Mouse (Mus musculus): ENCODE results near the gene Morf4l1. TPM values are rescaled to one million over a fixed set of nuclear protein-coding genes. Genes with fewer than 3 reads are reported as not detected.
"Not testable (repeated sequence)": the region's sequence is repeated elsewhere in the genome, so short reads cannot be mapped to it uniquely, and the experiment has no call there.

Morf4l1 gene
- polyA plus RNA-seq, 3 experiments from 2014 or later, result 287 to 345 (median 307) TPM

DNA sequence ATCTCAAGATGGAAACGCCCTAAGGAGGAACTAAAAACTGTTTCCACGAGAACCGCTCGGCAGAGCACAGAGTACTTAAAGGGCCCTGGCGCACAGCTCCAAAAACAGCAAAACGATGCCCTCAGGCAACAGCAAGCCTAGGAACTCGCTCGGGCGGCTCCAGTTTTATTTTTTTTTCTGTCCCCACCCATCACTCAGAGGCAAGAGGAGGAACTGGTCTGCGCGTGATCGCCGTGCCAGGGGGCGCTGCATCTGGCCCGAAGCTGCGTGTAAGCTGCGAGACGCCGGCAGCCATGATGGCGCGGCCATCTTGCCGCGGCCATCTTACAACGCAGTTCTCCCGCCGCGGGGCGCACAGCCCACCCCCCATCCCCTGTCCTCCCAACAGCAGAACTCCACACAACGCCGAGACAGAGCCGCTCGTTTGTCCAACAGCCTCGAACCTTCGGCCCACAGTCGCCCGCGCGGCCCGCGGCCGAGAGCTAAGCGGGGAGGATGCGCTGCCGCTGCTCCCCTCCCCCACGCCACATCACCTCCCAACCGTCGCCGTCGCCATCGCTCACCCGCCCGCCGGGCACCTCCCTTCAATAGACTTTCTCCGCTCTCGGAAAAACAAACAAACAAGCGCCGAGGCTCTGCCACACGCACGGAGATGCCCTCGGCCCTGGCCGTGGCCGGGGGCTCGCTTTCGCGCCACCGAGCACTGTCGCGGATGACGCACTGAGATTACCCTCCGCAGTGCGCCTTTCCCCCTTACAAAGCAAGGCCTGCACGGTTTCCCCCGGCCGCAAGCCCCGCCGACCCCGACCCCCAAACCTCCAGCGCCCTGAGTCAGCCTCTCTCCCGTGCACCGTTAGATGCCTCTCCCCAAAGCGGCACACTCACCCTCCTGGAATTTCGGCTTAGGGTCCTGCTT, 665 bp downstream of the Morf4l1 start:
- peak; percentile 64 for ATAC-seq

DNA sequence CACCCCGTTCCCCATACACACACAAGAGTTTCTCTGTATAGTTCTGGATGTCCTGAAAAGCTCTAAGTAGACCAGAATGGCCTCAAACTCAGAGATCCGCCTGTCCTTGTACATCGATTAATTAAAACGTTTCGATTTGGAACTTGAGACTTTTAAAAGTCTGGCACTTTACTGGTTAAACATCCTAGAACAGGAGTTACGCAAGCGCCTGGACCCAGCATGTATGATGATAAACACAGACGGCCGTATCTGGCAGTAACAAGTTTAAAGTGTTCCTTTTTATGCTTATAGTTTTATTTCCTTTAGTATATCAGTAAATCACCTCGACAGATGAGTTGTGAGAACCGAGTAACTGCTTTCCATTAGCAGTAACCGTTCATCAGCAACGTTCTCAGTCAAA, 1.4 kb downstream of the Morf4l1 start:
- no peak for ATAC-seq

DNA sequence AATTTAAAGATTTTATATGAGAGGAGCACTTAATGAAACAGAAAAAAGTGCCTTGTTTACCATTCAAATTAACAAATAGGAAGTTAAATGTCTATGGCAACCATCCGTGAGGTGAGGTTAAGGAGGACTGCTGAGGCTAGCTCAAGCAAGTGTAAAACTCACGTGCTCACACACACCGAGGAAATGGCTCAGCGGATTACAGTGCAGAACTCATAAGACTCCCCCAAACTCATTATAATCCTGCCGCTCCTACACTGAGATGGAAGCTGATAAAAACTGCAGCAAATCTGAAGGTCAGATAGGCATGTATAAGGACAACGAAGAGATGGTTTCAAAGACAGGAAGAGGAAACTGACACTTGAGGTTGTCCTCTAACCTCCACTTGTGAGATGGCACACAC, 5.2 kb downstream of the Morf4l1 start:
- no peak for ATAC-seq

DNA sequence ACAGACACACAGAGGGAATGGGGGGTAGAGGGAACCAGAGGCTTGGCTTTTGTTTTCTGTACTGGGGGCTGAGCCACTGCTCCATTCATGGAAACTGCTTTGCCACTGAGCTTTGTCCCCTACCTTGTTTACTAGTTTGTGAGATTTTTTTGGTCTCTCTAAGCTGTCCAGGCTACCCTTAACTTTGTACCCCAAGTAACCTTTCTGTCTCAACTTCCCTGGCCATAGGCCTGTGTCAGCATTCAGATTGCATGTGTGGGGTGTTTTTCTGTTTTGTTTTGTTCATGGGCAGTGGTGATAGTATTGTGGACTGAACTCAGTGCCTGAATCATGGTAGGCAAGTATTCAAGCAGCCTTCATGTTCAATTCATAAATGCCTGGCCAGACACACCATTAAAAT, 6.3 kb downstream of the Morf4l1 start:
- ATAC-seq, result no peak

DNA sequence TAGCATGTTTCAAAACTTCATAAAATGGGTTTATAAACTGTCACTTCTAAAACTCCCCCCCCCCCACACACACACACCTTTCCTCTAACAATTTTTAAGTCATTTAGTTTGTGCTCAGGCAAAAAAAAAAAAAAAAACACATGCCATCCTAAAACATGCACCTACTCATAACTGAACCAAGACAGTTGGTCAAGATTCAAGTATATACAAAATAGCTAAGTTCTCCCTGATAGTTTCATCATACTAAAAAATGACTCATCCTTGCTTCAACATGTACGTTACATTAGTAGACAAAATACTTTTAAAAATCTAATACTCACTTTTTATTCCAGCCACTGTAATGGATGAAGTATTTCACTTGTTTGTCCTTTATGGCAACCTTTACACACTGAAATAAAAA, 7.7 kb downstream of the Morf4l1 start:
- no peak for ATAC-seq

DNA sequence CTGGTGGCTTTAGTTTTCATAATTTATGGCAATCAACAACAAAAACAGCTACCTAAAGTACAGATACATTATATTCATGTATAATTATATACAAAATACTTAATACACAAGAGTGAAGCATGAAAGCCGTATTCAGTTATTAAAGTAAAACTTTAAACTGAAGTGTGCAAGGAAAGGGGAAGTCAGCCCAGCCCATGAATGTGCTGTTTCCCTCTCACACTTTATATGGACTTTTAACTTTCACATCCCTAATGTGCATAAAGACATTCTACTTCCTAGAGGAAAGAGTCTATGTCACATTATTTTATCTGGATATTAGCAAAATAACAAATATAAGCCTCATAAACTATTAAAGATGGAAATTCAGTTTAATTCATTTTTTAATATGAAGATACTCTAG, 9.1 kb downstream of the Morf4l1 start:
- ATAC-seq, result no peak

DNA sequence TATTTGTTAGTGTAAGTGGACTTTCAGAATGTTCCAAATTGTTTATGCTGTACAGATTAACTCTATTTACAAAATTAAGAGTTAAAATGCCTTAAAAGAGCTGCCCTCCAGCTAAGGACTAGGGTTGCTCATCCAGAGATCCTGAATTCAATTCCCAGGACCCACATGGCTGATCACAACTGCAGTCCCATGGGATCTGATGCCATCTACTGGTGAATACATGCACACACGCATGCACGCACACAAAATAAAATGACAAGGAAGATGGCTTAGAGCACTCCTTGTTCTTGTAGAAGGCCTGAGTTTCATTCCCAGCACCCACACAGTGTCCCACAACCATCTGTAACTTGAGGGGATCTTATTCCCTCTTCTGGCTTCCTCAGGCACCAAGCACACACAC, 13.8 kb downstream of the Morf4l1 start:
- no peak for ATAC-seq

DNA sequence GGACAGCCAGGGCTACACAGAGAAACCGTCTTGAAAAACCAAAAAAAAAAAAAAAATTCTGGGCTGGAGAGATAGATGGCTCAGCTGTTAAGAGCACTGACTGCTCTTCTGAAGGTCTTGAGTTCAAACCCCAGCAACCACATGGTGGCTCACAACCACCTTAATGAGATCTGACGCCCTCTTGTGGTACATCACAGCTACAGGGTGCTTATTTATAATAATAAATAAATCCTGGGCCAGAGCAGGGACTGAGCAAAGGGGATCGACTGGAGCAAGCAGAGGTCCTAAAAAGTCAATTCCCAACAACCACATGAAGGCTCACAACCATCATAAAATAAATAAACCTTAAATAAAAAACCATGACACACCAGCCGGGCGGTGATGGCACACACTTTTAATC, 15.6 kb downstream of the Morf4l1 start:
- ATAC-seq, result no peak

DNA sequence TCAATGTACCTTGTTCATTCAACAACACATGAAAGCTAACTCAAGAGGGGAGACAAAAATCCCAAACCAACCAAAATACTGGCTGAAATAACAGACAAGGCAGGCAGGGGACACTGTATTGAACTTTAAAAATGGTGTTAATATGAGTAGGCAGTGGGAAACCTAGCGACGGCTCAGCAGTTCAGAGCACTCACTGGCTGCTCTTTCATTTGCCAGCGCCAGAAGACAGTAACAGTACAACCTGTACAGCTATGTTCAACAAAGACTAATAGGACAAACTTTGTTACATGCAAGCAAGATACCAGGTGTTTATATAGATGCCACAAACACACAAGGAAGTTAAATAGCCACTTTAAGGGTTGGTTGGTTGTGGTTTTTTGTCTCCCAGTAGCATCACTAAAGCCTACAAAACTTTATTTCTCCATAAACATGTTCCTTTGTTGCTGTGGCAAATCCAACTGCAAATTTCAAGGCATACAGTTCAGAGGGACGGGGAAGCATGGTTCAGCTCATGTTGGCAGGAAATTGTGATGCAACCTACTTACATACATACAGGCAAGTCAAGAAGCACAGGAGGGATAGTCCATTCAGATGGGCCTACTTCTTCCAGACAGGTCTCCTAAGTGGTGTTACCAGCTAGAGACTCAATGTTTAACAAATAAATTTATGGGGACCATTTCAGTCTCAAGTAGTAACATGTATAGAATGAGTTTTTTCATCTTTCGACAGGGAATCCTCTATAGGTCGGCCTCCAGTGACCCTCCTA, 25.1 kb downstream of the Morf4l1 start:
- ATAC-seq, result no peak

DNA sequence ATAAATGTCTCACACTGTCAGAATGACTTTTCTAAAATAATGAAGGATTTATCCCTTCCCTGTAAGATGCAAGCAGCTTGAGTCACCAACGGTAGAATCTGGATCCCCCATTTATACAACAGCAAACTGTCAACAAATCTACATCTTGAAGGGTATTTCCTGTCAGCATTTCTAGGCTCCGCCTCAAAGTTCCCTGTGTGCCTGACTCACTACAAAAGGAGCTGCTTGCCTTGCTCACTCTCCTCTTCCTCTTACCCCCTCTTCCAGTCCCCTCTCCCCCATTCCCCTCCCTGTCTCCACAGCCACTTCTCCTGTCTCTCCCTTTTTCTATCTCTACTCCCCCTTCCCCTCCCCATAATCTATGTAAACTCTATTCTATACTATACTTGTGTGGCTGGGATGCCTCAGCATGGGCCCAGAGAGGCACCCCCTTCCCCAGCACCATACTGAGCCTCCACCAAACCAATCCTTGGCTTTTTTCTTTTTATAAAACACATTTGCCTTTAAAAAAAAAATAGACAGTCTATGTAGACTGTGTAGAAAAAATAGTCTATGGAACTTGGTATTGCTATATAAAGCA, 26.6 kb downstream of the Morf4l1 start:
- no peak for ATAC-seq

DNA sequence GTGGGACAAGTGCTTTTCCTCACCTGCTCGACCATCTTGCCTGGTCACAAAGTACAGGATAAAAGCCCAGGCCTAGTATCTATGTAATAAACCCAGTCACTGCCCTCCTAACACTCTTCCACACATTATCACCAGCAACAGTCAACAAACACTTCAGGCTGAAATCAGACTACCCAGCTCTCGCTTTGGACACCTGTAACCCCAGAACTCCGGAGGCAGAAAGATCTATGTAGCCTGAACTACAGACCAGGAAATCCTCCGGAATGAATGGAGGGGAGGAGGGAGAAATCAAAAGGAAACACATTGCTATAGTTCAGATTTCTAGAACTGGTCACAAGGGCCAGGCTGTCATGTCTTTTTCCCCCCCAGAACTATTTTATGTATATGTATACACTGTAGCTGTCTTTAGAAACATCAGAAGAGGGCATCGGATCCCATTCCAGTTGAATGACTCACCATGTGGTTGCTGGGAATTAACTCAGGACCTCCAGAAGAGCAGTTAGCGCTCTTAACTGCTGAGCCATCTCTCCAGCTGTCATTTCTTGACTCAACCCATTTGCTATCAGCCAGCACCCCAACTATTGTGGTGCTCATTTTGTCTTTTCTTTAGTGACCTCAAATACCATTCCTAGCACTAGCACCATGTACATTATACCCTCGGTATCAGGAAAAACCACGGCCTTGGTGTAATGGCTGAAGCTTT, 29.7 kb downstream of the Morf4l1 start:
- no peak for ATAC-seq

DNA sequence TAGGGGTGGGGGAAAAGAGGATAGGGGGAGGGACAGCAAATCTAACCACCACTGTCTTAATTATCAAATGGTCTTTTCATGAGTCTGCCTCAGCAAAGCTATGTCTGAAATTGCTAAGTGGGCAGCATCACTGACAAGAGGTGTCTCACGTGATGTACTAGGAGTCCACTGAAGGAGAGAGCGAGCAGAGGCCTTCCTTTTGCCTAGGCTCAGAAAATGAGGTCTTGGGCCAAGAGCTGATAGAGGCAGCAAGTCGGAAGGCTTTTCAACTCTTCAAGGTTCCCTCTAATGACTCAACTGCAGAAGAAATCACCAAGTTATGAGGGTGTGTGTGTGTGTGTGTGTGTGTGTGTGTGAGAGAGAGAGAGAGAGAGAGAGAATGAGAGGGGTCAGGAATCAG, 30.4 kb downstream of the Morf4l1 start:
- no peak for ATAC-seq

DNA sequence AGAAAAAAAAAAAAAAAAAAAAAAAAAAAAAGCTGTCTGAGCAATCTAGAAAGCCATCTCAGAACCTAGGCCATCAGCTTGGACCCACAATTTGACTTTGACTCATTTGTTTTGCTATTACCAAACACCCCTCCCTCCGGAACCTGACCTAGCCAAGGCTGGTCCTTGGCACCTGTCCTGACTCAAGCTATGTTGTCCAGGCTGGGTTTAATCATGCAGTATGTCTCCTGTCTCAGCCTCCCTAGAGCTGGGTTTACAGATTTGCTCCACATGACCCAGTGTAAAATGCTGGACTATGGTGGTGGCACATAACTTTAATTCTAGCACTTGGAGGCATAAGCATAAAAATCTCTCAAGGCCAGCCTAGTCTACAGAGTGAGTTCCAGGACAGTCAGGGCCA, 31.6 kb downstream of the Morf4l1 start:
- ATAC-seq, result no peak

DNA sequence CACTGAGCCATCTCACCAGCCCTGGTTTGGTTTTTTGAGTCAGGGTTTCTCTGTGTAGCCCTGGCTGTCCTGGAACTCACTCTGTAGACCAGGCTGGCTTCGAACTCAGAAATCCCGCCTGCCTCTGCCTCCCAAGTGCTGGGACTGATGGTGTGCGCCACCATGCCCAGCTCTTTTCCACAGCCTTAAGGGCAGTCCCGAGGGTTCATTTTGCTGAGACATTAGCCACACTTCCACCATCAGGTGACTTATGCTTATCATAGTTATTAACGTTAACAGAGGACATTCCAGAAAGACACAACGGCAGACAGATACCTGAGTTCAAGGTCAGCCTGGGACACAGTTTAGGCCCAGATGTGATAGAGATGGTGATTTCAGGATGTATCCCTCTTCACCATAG, 32.6 kb downstream of the Morf4l1 start:
- not testable (repeated sequence) for ATAC-seq

DNA sequence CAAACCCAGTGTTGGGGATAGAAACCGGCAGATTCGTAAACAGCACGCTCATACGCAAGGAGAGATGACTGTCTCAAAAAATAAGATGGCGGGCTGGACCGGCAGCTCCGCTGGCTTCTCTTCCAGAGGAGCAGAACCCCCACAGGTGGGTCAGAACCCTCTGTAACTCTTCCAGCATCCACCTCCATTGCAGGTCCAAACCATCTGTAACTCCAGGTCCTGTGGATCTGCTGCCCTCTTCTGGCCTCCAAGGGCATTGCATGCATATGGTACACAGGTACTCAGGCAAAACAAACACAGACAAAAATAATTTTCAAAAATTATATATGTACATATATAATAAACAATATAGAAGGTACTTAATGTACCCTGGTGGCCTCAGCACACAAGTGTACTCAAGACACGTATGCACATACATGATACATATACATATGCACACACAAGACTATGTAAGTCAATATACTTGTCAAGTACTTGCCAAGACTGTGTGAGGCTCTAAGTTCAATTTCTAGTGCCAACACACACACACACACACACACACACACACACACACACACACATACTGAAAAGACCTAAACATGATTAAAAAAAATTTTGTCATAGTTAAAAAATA, 37.6 kb downstream of the Morf4l1 start:
- ATAC-seq, result no peak

DNA sequence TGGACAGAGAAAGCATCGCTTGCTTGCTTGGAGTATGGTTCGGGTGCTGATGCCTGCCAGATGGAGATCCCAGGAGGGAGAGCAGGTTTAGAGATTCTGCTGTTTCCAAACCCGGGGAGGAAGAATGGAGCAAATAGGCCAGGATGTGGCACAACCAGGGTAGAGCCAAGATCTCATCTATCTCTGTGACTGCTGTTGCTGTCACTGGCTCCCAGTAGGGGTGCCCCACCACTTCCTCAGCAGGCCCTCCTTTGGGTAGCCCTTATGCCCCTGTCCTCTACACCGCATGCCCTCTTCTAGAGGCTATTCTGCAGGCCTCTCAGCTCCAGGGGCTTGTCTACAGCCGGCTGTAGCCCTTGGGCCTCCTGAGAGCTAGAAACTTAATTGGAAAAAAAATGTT, 38.4 kb downstream of the Morf4l1 start:
- ATAC-seq, result no peak

DNA sequence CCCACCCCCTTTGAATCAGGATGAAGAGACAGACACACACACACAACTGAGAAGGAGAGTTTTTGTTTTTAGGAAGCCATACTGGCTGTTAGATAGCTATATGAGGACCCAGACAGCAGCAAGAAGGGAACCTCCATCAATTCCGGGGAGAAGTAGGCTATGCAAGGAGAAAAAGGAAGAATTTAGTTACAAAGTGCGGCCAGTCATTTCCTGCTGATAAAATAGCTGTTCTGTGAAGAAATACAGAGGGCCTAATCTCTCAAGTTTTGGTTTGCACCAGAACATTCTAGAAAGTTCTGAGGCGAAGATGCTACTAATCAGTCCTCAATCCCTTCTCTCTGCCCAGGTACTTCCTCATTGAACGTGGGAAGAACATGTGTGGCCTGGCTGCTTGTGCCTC, 39.2 kb downstream of the Morf4l1 start:
- ATAC-seq, result no peak

DNA sequence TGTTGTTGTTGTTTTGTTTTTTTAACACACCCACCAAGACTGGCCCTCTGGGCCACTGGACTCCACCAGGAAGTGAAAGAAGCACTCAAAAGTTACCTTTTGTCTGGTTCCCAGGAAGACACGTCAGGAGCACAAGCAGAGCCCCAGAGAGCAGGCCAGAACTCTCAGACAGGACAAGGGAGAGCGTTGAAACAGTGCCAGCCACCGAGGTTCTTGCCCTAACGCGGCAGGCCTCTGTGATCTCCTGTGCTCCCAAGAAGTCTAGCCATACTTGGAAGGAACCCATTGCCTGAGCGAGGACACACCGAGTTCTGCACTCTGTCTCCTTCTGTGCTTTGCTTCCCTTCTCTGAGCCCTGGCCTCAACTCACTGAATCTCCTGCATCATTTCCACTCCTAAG, 44.4 kb downstream of the Morf4l1 start:
- no peak for ATAC-seq

DNA sequence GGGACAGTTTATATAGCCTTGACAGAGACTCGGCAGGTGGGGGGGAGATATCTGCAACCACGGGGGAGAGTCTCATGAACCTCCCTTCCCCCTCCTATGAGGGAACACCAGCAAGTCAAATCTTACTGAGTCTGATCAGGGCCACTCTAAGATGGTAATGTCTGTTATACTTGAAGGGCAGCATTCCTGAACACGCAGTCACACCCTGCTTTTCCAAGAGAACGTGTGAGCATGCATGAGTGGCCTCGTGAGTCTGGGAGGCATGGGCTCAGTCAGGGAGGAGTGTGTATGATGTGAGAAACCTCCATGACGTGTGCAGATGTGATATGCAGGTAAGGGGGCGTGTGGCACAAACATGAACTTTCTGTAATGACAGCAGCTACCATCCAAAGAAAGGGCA, 45.1 kb downstream of the Morf4l1 start:
- ATAC-seq, result no peak

DNA sequence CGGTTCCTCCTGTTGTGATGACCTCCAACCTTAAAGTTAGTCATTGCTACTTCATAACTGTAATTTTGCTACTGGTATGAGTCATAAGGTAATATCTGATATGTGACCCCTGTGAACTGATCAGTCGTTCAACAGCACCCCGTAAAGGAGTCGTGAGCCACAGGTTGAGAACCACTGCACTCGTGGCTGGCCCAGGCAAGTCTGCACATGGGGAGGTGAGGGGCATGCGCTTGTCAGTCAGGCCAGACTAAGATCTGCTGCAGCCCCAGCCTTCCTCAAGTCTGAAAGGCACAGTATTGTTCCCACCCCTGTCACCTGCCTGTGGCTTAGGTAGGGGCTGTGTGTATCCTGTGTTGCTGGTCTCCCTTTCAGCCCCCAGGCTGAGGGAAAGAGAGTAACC, 45.8 kb downstream of the Morf4l1 start:
- ATAC-seq, result no peak

DNA sequence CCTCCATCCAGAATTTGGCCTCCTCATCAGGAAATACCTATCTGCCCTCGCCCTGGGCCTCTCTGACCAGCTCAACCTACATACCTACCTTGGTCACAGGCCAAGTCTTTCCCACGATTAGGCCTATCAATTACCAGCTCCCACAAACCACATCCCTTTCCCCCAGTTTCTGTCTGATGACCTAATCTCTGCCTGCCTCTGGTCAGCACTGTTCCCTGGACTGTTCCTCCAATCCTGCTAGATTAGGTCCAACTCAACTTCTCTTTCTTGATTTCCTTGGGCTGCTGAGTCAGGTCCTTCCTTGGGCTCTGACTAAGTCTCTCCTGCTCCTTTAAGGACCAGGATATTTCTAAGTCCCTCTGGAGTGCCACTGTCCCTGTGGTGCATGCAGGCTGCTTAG, 47.2 kb downstream of the Morf4l1 start:
- no peak for ATAC-seq

DNA sequence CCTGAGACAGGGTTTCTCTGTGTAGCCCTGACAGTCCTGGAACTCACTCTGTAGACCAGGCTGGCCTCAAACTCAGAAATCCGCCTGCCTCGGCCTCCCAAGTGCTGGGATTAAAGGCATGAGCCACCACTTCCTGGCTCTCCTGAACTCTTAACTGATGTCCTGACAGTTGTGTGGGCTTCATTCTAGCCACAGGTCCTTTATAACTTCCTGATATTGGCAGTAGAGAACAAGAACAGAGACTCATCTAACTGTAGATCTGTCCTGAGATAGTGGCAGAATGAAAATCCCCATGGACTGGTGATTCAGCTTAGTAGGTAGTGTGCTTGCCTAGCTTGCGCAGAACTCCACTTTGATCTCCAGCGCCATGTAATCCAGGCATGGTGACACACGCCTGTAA, 53.6 kb downstream of the Morf4l1 start:
- not testable (repeated sequence) for ATAC-seq

DNA sequence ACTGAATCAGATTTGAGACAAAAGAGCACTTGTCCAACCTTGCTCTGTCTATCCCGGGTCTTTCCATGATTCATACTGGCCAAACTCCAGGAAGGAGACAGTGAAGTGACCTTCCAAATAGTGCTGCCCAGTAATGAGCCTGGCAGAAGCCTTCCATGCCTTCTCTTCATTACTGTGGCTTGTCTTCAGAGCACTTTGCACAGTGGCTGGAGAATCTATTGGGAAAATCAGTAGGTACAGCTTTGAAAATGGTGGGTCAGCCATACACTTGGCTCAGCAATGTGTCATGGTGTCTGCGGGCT, 54.0 kb downstream of the Morf4l1 start:
- ATAC-seq, result no peak
